Mouse (Mus musculus): ENCODE results near the gene Cr1l.

DNA sequence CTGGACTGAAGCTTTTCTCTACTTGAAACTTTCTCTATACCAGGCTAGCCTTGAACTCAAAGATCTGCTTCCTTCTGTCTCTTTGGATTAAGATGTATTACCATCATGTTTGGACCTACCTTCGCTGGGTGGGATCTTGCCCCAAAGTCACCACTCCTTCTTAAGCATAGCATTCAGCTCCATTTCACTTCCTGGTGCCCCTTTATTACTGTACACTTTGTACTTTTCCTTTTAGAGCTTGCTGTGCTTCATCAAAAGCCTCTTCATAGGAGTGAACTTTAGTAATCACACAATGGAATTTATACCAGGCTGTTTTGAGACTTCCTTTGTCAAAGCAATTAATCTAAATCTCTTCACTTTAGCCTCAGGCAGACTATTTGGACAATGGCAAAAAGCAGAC, 33.4 kb downstream of the Cr1l start:
- TF ChIP-seq CTCF (conservative IDR thresholded peaks at IDR 0.05; ENCODE audit: insufficient read depth, insufficient read length, low read depth, low read length): no peak
- no peak for TF ChIP-seq POLR2A (IDR thresholded peaks at IDR 0.05; ENCODE audit: low read depth, low read length)
